ENCODE assay signal across 13 mouse cellular contexts in genomic region chr19:4589081-4589480, GRCm38 (mm10). TPM values are rescaled to one million over a fixed set of nuclear protein-coding genes. Genes with fewer than 3 reads are reported as not detected.
DNase-seq lines count a peak whose midpoint lies in the region; ATAC-seq and TF ChIP-seq lines count a peak whose summit lies in the region.
"Had no signal": no experiment of that assay in that cellular context is flagged by ENCODE, and none has a peak within 500 bp of the region (broad histone marks: within the 10 kb centered on the region; RNA-seq: fewer than 3 reads in every experiment).

No protein-coding gene starts in this region.

- no peak overlapping the region for H3K9ac ChIP-seq in kidney, postnatal 0 days (ENCODE audit: low read depth, low read length)
- H3K9ac ChIP-seq in kidney, embryonic 16.5 days (replicated peaks; ENCODE audit: low read length) = no peak overlapping the region
- H3K9ac ChIP-seq: forebrain, embryonic 13.5 days; hindbrain, embryonic 12.5 days; lung, embryonic 15.5 days; midbrain, embryonic 13.5 days had no signal

- TF ChIP-seq POLR2A in testis, adult 2 months (IDR thresholded peaks at IDR 0.05; ENCODE audit: control insufficient read depth, low read depth, low read length) = no peak

- H3K9me3 ChIP-seq in kidney, postnatal 0 days (replicated peaks; ENCODE audit: low read length) = no peaks in the 10 kb centered on the region
- no peaks in the 10 kb centered on the region for H3K9me3 ChIP-seq in kidney, embryonic 16.5 days (ENCODE audit: low read length)
- H3K9me3 ChIP-seq: forebrain, embryonic 13.5 days; hindbrain, embryonic 12.5 days; lung, embryonic 15.5 days; midbrain, embryonic 13.5 days had no signal

- peak; percentile 59 for TF ChIP-seq CTCF in kidney, postnatal 0 days (IDR thresholded peaks at IDR 0.05; ENCODE audit: low read depth)
- peak; percentile 30; the same call in 1 of the 2 replicates for TF ChIP-seq CTCF in testis, adult 2 months (IDR thresholded peaks at IDR 0.05; ENCODE audit: control insufficient read depth, insufficient read depth, insufficient replicate concordance, low read depth, low read length)

- no peak overlapping the region for H3K27ac ChIP-seq in kidney, postnatal 0 days
- no peak overlapping the region for H3K27ac ChIP-seq in kidney, embryonic 16.5 days (ENCODE audit: low read length)
- H3K27ac ChIP-seq in testis, adult 2 months (ENCODE audit: control insufficient read depth, insufficient read depth, low read depth, low read length) = no peak overlapping the region
- H3K27ac ChIP-seq: forebrain, embryonic 13.5 days; hindbrain, embryonic 12.5 days; lung, embryonic 15.5 days; midbrain, embryonic 13.5 days had no signal

- no peak overlapping the region for H3K4me2 ChIP-seq in kidney, postnatal 0 days (ENCODE audit: low read length)
- H3K4me2 ChIP-seq in kidney, embryonic 16.5 days (replicated peaks; ENCODE audit: low read depth, low read length) = no peak overlapping the region
- H3K4me2 ChIP-seq: forebrain, embryonic 13.5 days; hindbrain, embryonic 12.5 days; lung, embryonic 15.5 days; midbrain, embryonic 13.5 days had no signal

- no peaks in the 10 kb centered on the region for H3K4me1 ChIP-seq in kidney, postnatal 0 days (replicated peaks; ENCODE audit: insufficient read depth, low read length)
- peaks cover 1% of the 10 kb centered on the region; the same call in 1 of the 2 replicates for H3K4me1 ChIP-seq in kidney, embryonic 16.5 days (ENCODE audit: insufficient read depth, low read length)
- H3K4me1 ChIP-seq in testis, adult 2 months (ENCODE audit: control insufficient read depth, insufficient read depth, low read length) = peaks cover 1% of the 10 kb centered on the region; the same call in 1 of the 2 replicates
- H3K4me1 ChIP-seq: forebrain, embryonic 13.5 days; hindbrain, embryonic 12.5 days; lung, embryonic 15.5 days; midbrain, embryonic 13.5 days had no signal

- no peak overlapping the region for H3K4me3 ChIP-seq in kidney, postnatal 0 days (replicated peaks; ENCODE audit: low read depth, low read length)
- H3K4me3 ChIP-seq in kidney, embryonic 16.5 days (ENCODE audit: low read length) = no peak overlapping the region
- no peak overlapping the region for H3K4me3 ChIP-seq in testis, adult 2 months (ENCODE audit: control insufficient read depth, low read depth, low read length)
- H3K4me3 ChIP-seq: forebrain, embryonic 13.5 days; hindbrain, embryonic 12.5 days; lung, embryonic 15.5 days; midbrain, embryonic 13.5 days had no signal

- no peaks in the 10 kb centered on the region for H3K27me3 ChIP-seq in kidney, postnatal 0 days (ENCODE audit: insufficient read depth, low read length)
- H3K27me3 ChIP-seq in kidney, embryonic 16.5 days (ENCODE audit: insufficient read depth, low read length) = no peaks in the 10 kb centered on the region
- H3K27me3 ChIP-seq in testis, adult 2 months (ENCODE audit: control insufficient read depth, insufficient read depth, low read length) = no peaks in the 10 kb centered on the region
- H3K27me3 ChIP-seq: forebrain, embryonic 13.5 days; hindbrain, embryonic 12.5 days; lung, embryonic 15.5 days; midbrain, embryonic 13.5 days had no signal

- peak; percentile 20 for DNase-seq in cerebellum, adult 8-10 months
- DNase-seq in kidney, postnatal 0 days (ENCODE audit: low spot score) = peak; percentile 37
- no peak for DNase-seq in testis, postnatal 14 days (ENCODE audit: low spot score)
- no peak for DNase-seq in urinary bladder, postnatal 4 days (ENCODE audit: low spot score in 2 of 2)
- DNase-seq: right cerebral cortex, postnatal 14 days had no signal

- 76% methylated on average over 1 of the region's 1 CpGs for WGBS in kidney, postnatal 0 days
- WGBS in kidney, embryonic 16.5 days = 71% methylated on average over 1 of the region's 1 CpGs

- H3K36me3 ChIP-seq in kidney, postnatal 0 days (ENCODE audit: insufficient read depth, low read length) = no peaks in the 10 kb centered on the region
- no peaks in the 10 kb centered on the region for H3K36me3 ChIP-seq in kidney, embryonic 16.5 days (ENCODE audit: insufficient read depth, low read length)
- no peaks in the 10 kb centered on the region for H3K36me3 ChIP-seq in testis, adult 2 months (ENCODE audit: control insufficient read depth, insufficient read depth, low read length)
- H3K36me3 ChIP-seq: hindbrain, embryonic 12.5 days; lung, embryonic 15.5 days; midbrain, embryonic 13.5 days had no signal

- ATAC-seq in cerebellum, adult (ENCODE audit: insufficient number of reproducible peaks, low FRiP score, low TSS enrichment) = no peak
- ATAC-seq in kidney, postnatal 0 days (replicated peaks; ENCODE audit: low FRiP score, low read depth) = no peak
- no peak for ATAC-seq in kidney, embryonic 16.5 days (ENCODE audit: low FRiP score, low TSS enrichment)
- ATAC-seq in monocyte, adult 5-6 weeks (replicated peaks; ENCODE audit: insufficient number of reproducible peaks, low FRiP score, low TSS enrichment, poor library complexity, severe bottlenecking) = no peak
- ATAC-seq: forebrain, embryonic 13.5 days; midbrain, embryonic 13.5 days had no signal

RNA-seq across cellular contexts. Expression of gene Lrfn4, which starts 26.4 kb away (rescaled TPM):
- 6.6 and 8.4 TPM in 2 replicates for polyA plus RNA-seq in kidney, postnatal 0 days (2015; fragmentation: Nextera tagmentation; extraction: Ambion mirVana)
- 4.5 and 6.0 TPM in 2 replicates for polyA plus RNA-seq in kidney, embryonic 16.5 days (2015; fragmentation: Nextera tagmentation; extraction: Ambion mirVana)
- 1.7 and 1.9 TPM in 2 replicates for polyA plus RNA-seq in testis, adult 2 months (2012; rRNA removed)
- not detected in 3 replicates for total RNA-seq in monocyte, adult 5-6 weeks (2017)

RNA-seq across cellular contexts. Expression of gene Rce1, which starts 36.4 kb away (rescaled TPM):
- 65.1 and 66.9 TPM in 2 replicates for polyA plus RNA-seq in kidney, postnatal 0 days (2015; fragmentation: Nextera tagmentation; extraction: Ambion mirVana)
- polyA plus RNA-seq in kidney, embryonic 16.5 days (2015; fragmentation: Nextera tagmentation; extraction: Ambion mirVana) = 92.4 and 96.0 TPM in 2 replicates
- 41.2 and 43.7 TPM in 2 replicates for polyA plus RNA-seq in testis, adult 2 months (2012; rRNA removed)
- total RNA-seq in monocyte, adult 5-6 weeks (2017) = 16.7 to 27.3 TPM (median 27.2 TPM) in 3 replicates

Comparison
In these comparisons a context has a peak if more than half of its experiments do, and no peak if none do; other contexts are left out.
1. DNase-seq: peak in cerebellum, adult 8-10 months (single experiment) and kidney, postnatal 0 days (single experiment); none in testis, postnatal 14 days (single experiment) and urinary bladder, postnatal 4 days (0 of 2).